In genomic region chr3:56863591-56863990, GRCm38 (mm10) we compare ENCODE assay signal across 18 mouse cellular contexts.
DNase-seq lines count a peak whose midpoint lies in the region; TF ChIP-seq lines count a peak whose summit lies in the region.
"Had no signal": no experiment of that assay in that cellular context is flagged by ENCODE, and none has a peak within 500 bp of the region (broad histone marks: within the 10 kb centered on the region; RNA-seq: fewer than 3 reads in every experiment).

No protein-coding gene starts in this region.

- 0 out of 2 replicates have a peak overlapping the region, but pooled peaks have one; percentile 28 for H3K27ac ChIP-seq in left cerebral cortex, adult 2 months
- H3K27ac ChIP-seq: embryonic facial prominence, embryonic 10.5 days; embryonic facial prominence, embryonic 12.5 days; forebrain, embryonic 13.5 days; forebrain, embryonic 15.5 days had no signal

- intact Hi-C loops in left cerebral cortex, adult 2 months (cut with DNase I) = no loop called here
- intact Hi-C loops in left cerebral cortex, postnatal 10 days (cut with DNase I) = no loop called here

- DNase-seq in left cerebral cortex, adult 2 months (ENCODE audit: extremely low spot score in 1 of 2, low spot score in 2 of 2) = no peak
- no peak for DNase-seq in left cerebral cortex, postnatal 10 days (ENCODE audit: extremely low spot score in 1 of 2, low spot score in 2 of 2)
- DNase-seq in brain, adult 2 months (ENCODE audit: low read depth, low spot score) = peak; percentile 68
- peak; percentile 64 for DNase-seq in telencephalon, adult 2 months (ENCODE audit: low read depth, low spot score)
- DNase-seq in layer of hippocampus, adult 18-20 months (ENCODE audit: low spot score in 2 of 2) = no peak
- DNase-seq: adrenal gland, adult 2 months; adrenal gland, postnatal 10 days; adrenal gland, postnatal 25 days; cerebellum, adult 11-12 months; cerebellum, adult 2 months; cerebellum, adult 9-10 months; cerebellum, postnatal 10 days; cerebellum, postnatal 25 days; forebrain, postnatal 0 days had no signal

- H3K4me3 ChIP-seq in left cerebral cortex, adult 2 months = no peak overlapping the region
- H3K4me3 ChIP-seq: embryonic facial prominence, embryonic 10.5 days; embryonic facial prominence, embryonic 12.5 days; forebrain, embryonic 13.5 days; forebrain, embryonic 15.5 days had no signal

- TF ChIP-seq CTCF in left cerebral cortex, adult 2 months (IDR thresholded peaks at IDR 0.05) = no peak

Comparison
In these comparisons a context has a peak if more than half of its experiments do, and no peak if none do; other contexts are left out.
1. DNase-seq: peak in brain, adult 2 months (single experiment) and telencephalon, adult 2 months (single experiment); none in left cerebral cortex, adult 2 months (0 of 2), left cerebral cortex, postnatal 10 days (0 of 2) and layer of hippocampus, adult 18-20 months (0 of 2).